Mouse (Mus musculus) embryonic fibroblast, embryonic 13.5 days (primary cell): ENCODE results near the gene Lmna.

ENCODE experiments used
- CTCF ChIP-seq: IDR thresholded peaks from 2 replicates; pipeline ENCODE4 v1.5.1; 2011; ENCODE audit warnings: mild to moderate bottlenecking, control low read depth, low read length, moderate library complexity, borderline replicate concordance; ENCODE audit not compliant: insufficient read depth
- POLR2A ChIP-seq: IDR thresholded peaks from 2 replicates; pipeline ENCODE4 v1.6.1; 2011; ENCODE audit warnings: low read depth, mild to moderate bottlenecking, control low read depth, low read length, moderate library complexity

DNA sequence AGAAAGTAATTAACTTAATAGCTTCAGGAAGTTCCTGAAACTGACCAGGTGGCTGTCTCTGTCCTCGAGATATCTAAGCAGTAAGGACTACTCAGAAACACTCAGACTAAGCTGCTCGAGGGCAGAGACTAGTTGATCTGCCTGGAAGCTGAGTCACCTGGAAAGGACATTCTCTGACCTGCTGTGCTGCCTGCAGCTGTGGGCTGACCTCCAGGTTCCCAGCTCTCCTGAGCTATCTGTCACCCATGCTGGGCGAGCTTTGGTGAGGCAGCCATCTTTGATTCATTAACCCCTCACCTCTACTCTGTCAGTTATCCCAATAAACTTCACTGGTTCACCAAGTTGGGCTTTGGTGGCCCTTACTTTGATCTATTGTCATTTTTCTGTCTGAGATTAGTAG, 30.6 kb downstream of the Lmna start:
- TF ChIP-seq CTCF (no peak), POLR2A (no peak)
